Mouse (Mus musculus) small intestine, adult 2 months (tissue): ENCODE measurements around the gene Smndc1. TPM values are rescaled to one million over a fixed set of nuclear protein-coding genes. Genes with fewer than 3 reads are reported as not detected.

ENCODE experiments used
- H3K27ac ChIP-seq: fragments of 200-500 bp; 2 replicates; pipeline ENCODE4 v1.5.1; 2012; ENCODE audit warnings: low read depth, low read length, control low read depth, inconsistent platforms; ENCODE audit not compliant: insufficient read depth
- H3K27me3 ChIP-seq: fragments of 200-500 bp; 2 replicates; pipeline ENCODE4 v1.6.1; 2012; ENCODE audit warnings: mild to moderate bottlenecking, moderate library complexity, low read length, inconsistent platforms; ENCODE audit not compliant: control insufficient read depth, insufficient read depth
- H3K36me3 ChIP-seq: fragments of 200-500 bp; 2 replicates; pipeline ENCODE4 v1.6.1; 2012; ENCODE audit warnings: mild to moderate bottlenecking, low read length, control low read depth, inconsistent platforms; ENCODE audit not compliant: control insufficient read depth, insufficient read depth
- H3K4me1 ChIP-seq: fragments of 200-500 bp; 2 replicates; pipeline ENCODE4 v1.6.1; 2012; ENCODE audit warnings: low read length, inconsistent platforms, mixed read lengths; ENCODE audit not compliant: control insufficient read depth, insufficient read depth, insufficient read length
- H3K4me3 ChIP-seq: fragments of 200-500 bp; 2 replicates; pipeline ENCODE4 v1.5.1; 2012; ENCODE audit warnings: low read depth, mild to moderate bottlenecking, control low read depth, inconsistent platforms, low read length, moderate library complexity
- CTCF ChIP-seq: fragments of 200-500 bp; IDR thresholded peaks from 2 replicates; pipeline ENCODE4 v1.5.1; 2012; ENCODE audit warnings: low read depth, mild to moderate bottlenecking, control low read depth, inconsistent platforms, low read length, moderate library complexity, mixed read lengths; ENCODE audit not compliant: insufficient replicate concordance, insufficient read length; ENCODE audit errors: extremely low read depth
- POLR2A ChIP-seq: fragments of 200-500 bp; IDR thresholded peaks from 2 replicates; pipeline ENCODE4 v1.6.1; 2012; ENCODE audit warnings: low read depth, mild to moderate bottlenecking, control low read depth, inconsistent platforms, low read length, moderate library complexity
- WGBS: fragments of 180-500 bp; shearing (Covaris S2); methylation state at CpG from one replicate; pipeline ENCODE4 v1.1.7; 2018; 5-methylcytosine and 5-hydroxymethylcytosine counted together
- polyA plus RNA-seq: library from polyadenylated mRNA; depleted of rRNA; stranded (reverse); fragments of >200 nt; gene quantifications from 2 replicates; pipeline ENCODE4 v1.2.3, GENCODE M21; 2012

The Smndc1 gene
- polyA plus RNA-seq, 1 experiment, result 1.6 TPM

DNA sequence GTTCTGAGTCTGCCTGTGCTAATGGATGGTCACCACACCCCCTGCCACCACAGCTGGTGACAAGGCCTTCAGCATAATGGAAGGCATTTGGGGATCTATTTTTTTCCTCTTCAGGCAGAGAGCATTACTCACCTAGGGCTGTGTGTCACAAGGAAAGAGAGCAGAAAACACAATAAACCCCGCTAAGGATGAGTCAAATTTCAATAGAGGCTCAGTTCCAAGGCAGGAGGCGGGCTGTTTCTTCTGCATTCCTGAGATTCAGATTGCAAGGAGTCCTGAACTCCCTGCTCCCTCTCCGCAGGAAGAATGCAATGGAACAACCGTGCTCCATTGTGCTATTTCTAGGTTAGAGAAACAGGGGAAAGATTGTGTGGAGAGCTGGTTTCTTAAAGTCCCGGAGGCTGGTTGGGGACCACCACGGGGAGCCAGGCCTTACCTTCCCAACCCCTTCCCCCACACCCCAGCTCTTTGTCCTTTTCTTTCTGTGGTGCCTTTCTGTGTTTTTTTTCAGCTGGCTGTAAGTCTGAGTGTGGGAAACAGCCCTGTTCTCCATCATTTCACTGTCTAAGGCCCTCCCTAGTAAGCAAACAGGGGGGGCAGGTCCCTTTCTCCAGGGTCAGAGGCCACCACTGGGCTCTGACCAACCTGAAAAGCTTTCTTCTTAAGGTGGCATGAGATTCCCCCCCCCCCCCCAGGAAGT lies 21.9 kb upstream of the Smndc1 start:
- H3K4me3 ChIP-seq, result no peak overlapping the region
- peaks cover 6% of the 10 kb centered on the region for H3K4me1 ChIP-seq
- TF ChIP-seq POLR2A (no peak), CTCF (no peak)
- no peaks in the 10 kb centered on the region for H3K36me3 ChIP-seq
- 59% methylated on average over 6 of the region's 6 CpGs for WGBS
- H3K27me3 ChIP-seq, result no peaks in the 10 kb centered on the region
- no peak overlapping the region for H3K27ac ChIP-seq

GRCm38 (mm10) chr19:53409663-53410307 lies 19.4 kb upstream of the Smndc1 start:
- Histone ChIP-seq H3K27ac (no peak overlapping the region), H3K4me1 (peaks cover 6% of the 10 kb centered on the region), H3K27me3 (no peaks in the 10 kb centered on the region), H3K36me3 (no peaks in the 10 kb centered on the region), H3K4me3 (no peak overlapping the region)
- 59% methylated on average over 17 of the region's 17 CpGs for WGBS
- TF ChIP-seq CTCF (no peak), POLR2A (no peak)

DNA sequence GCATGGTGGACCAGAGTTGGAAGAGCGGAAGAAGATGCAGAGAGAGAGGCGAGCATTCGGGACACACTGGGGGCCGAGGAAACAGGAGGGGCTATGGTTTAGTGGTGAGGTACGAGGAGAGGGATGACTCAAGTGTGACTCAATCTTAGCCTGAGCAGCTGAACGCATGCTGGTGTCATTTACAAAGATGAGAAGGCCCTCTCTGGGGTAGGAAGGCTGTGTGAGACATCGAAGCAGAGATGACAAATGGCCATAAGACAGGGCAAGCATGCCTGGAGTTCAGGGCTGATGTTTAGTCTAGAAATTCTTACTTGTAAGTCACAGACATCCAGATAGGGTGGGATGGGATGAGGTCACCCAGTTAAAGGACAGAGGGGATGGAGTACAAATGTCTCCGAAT lies 18.0 kb upstream of the Smndc1 start:
- 81% methylated on average over 8 of the region's 8 CpGs for WGBS

GRCm38 (mm10) chr19:53407350-53407749 lies 17.0 kb upstream of the Smndc1 start:
- Histone ChIP-seq H3K27ac (no peak overlapping the region), H3K4me1 (no peaks in the 10 kb centered on the region; the same call in 1 of the 2 replicates), H3K4me3 (no peak overlapping the region), H3K36me3 (no peaks in the 10 kb centered on the region), H3K27me3 (no peaks in the 10 kb centered on the region)
- no peak for TF ChIP-seq POLR2A
- TF ChIP-seq CTCF, result no peak
- WGBS, result 62% methylated on average over 2 of the region's 2 CpGs

More for the DNA sequence above, 18.0 kb upstream of the Smndc1 start:
- Histone ChIP-seq H3K4me1 (no peaks in the 10 kb centered on the region; the same call in 1 of the 2 replicates), H3K4me3 (no peak overlapping the region), H3K27ac (no peak overlapping the region), H3K36me3 (no peaks in the 10 kb centered on the region), H3K27me3 (no peaks in the 10 kb centered on the region)
- TF ChIP-seq CTCF, result no peak

- 38% methylated on average over 2 of the region's 2 CpGs for WGBS
- H3K27me3 ChIP-seq, result no peaks in the 10 kb centered on the region
- no peaks in the 10 kb centered on the region; the same call in 1 of the 2 replicates for H3K4me1 ChIP-seq
- no peak overlapping the region for H3K27ac ChIP-seq
- H3K4me3 ChIP-seq, result no peak overlapping the region
- no peak for TF ChIP-seq POLR2A
- TF ChIP-seq CTCF, result no peak
- no peaks in the 10 kb centered on the region for H3K36me3 ChIP-seq
These were observed 15.4 kb upstream of the Smndc1 start for GRCm38 (mm10) chr19:53405810-53406209.

- no peaks in the 10 kb centered on the region for H3K27me3 ChIP-seq
- no peak overlapping the region for H3K4me3 ChIP-seq
- H3K4me1 ChIP-seq, result no peaks in the 10 kb centered on the region; the same call in 1 of the 2 replicates
- no peak overlapping the region for H3K27ac ChIP-seq
- TF ChIP-seq CTCF, result no peak
- TF ChIP-seq POLR2A, result no peak
- WGBS, result 84% methylated on average over 18 of the region's 18 CpGs
- H3K36me3 ChIP-seq, result no peaks in the 10 kb centered on the region
These were observed 14.5 kb upstream of the Smndc1 start for GRCm38 (mm10) chr19:53404837-53405356.

- 74% methylated on average over 10 of the region's 10 CpGs for WGBS
- Histone ChIP-seq H3K27me3 (no peaks in the 10 kb centered on the region), H3K27ac (no peak overlapping the region), H3K36me3 (no peaks in the 10 kb centered on the region), H3K4me3 (no peak overlapping the region), H3K4me1 (no peaks in the 10 kb centered on the region; the same call in 1 of the 2 replicates)
- TF ChIP-seq POLR2A, result no peak
- TF ChIP-seq CTCF, result no peak
These were observed 13.9 kb upstream of the Smndc1 start for GRCm38 (mm10) chr19:53404219-53404836.
